Mouse (Mus musculus): ENCODE measurements around the gene Mknk2. TPM values are rescaled to one million over a fixed set of nuclear protein-coding genes. Genes with fewer than 3 reads are reported as not detected.

Mknk2 gene
- polyA plus RNA-seq, 1 experiment from 2014 or later = 124 TPM

DNA sequence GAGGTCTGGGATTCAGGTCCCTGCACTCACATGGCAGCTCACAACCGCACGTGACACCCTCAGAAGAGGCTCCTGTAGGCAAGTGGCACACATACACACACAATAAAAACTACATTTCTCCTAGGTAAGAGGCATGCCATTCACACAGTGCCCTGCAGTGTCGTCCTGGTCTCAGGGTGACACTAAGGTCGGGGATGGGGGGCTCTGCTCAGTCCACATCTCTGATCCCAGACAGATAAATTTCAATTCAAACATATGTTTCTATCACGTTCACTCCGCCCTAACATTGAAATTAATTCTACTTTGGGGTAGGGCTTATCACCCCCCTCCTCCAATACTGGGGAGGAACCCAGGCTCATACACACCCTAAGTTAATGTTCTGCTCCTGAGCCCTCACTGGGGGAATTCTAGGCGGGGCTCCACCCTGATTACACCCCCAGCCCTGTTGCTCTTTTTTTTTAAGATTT is 22.2 kb upstream of the Mknk2 start:
- H3K27me3 ChIP-seq = no peaks in the 10 kb centered on the region
- no peak for TF ChIP-seq CTCF (IDR thresholded peaks at IDR 0.05)
- ChIA-PET CTCF (interaction anchor here (1.0 to 1.1 kb wide), 2 partner anchors 9 to 90 kb away, joined by 3 read pairs; no protein-coding TSS in a partner anchor), POLR2A (interaction anchor here (0.7 kb wide), 1 partner anchor 655 kb away, joined by 3 read pairs; no protein-coding TSS in a partner anchor)
- no peak for DNase-seq (ENCODE audit: low read depth, low spot score)
- in situ Hi-C loops (cut with MboI; ENCODE audit: low pct_unique_long_range_greater_than_20kb) = no loop called here
- ATAC-seq = no peak

DNA sequence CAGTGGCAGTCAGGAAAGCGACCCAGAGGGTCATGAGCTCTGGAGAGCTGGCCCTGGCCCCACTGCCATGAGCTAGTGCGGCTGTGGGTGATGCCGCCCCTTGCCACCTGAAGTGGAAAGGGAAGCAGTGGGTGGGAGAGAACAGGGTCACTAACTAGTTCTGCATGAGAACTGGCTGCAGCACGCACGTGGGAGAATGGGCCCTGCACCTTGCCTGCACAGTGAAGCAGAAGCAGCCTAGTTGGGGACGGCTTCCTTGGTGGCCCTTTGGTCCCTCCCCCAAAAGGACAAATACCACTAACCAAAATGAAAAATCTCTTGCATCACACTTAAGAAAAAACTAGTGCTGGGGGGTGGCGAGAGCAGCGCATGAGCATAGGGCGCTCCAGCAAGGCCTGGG is 20.7 kb upstream of the Mknk2 start:
- H3K27me3 ChIP-seq = no peaks in the 10 kb centered on the region
- no peak for DNase-seq (ENCODE audit: low read depth, low spot score)
- CTCF ChIA-PET = interaction anchor here (1.6 kb wide), 1 partner anchor 14 kb away, joined by 7 read pairs; no protein-coding TSS in a partner anchor

DNA sequence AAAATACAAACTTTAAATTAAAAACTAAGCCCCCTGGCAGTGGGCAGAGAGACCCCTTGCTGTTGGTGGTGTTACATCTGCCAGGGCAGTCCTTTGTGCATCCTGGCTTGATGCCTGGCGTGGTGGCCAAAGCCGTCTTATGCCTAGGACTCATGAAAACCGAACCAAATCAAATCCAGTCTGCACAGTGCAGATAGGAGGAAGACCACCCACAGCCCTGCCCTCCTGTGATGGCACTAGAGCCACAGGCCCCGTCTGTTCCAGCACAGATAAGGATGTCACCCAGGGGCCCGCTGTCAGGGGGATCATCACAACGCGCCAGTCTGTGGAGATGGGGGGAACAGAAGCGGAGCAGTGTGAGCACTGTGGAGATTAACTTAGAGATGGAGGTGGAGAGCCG is 19.9 kb upstream of the Mknk2 start:
- ATAC-seq = no peak
- POLR2A ChIA-PET = no interaction called here
- in situ Hi-C loops (cut with MboI; ENCODE audit: low pct_unique_long_range_greater_than_20kb) = loop anchor here (25.0 kb wide), 1 partner anchor 261 kb away; the partner anchor contains the start of gene Tcf3
- CTCF ChIA-PET = no interaction called here
- no peaks in the 10 kb centered on the region for H3K27me3 ChIP-seq
- TF ChIP-seq CTCF (IDR thresholded peaks at IDR 0.05) = no peak
- DNase-seq (ENCODE audit: low read depth, low spot score) = no peak

More for the DNA sequence above, 20.7 kb upstream of the Mknk2 start:
- no peak for TF ChIP-seq CTCF (IDR thresholded peaks at IDR 0.05)
- POLR2A ChIA-PET = no interaction called here
- in situ Hi-C loops (cut with MboI; ENCODE audit: low pct_unique_long_range_greater_than_20kb) = loop anchor here (25.0 kb wide), 1 partner anchor 261 kb away; the partner anchor contains the start of gene Tcf3
- ATAC-seq = no peak

DNA sequence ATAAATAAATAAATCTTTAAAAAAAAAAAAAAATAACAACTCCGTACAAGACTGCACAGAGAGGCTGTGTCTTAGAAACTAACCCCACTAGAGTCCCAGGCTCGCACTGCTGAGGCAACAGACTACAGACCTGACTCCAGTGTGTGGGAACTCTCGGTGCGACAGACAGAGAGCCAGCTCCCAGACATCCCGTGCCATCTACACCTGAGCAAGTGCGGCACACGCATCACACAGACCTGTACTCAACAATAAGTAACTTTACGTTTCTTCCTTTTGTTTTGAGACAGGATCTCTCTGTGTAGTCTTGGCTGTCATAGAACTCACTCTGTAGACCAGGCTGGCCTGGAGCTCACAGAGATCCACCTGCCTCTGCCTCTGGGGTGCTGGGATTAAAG is 19.5 kb upstream of the Mknk2 start:
- DNase-seq (ENCODE audit: low read depth, low spot score) (no peak), ATAC-seq (no peak)
- CTCF ChIA-PET = no interaction called here
- POLR2A ChIA-PET = interaction anchor here (1.3 kb wide), 1 partner anchor 44 kb away, joined by 3 read pairs; no protein-coding TSS in a partner anchor
- H3K27me3 ChIP-seq = no peaks in the 10 kb centered on the region
- in situ Hi-C loops (cut with MboI; ENCODE audit: low pct_unique_long_range_greater_than_20kb) = loop anchor here (25.0 kb wide), 1 partner anchor 260 kb away; the partner anchor contains the start of gene Tcf3
- no peak for TF ChIP-seq CTCF (IDR thresholded peaks at IDR 0.05)

DNA sequence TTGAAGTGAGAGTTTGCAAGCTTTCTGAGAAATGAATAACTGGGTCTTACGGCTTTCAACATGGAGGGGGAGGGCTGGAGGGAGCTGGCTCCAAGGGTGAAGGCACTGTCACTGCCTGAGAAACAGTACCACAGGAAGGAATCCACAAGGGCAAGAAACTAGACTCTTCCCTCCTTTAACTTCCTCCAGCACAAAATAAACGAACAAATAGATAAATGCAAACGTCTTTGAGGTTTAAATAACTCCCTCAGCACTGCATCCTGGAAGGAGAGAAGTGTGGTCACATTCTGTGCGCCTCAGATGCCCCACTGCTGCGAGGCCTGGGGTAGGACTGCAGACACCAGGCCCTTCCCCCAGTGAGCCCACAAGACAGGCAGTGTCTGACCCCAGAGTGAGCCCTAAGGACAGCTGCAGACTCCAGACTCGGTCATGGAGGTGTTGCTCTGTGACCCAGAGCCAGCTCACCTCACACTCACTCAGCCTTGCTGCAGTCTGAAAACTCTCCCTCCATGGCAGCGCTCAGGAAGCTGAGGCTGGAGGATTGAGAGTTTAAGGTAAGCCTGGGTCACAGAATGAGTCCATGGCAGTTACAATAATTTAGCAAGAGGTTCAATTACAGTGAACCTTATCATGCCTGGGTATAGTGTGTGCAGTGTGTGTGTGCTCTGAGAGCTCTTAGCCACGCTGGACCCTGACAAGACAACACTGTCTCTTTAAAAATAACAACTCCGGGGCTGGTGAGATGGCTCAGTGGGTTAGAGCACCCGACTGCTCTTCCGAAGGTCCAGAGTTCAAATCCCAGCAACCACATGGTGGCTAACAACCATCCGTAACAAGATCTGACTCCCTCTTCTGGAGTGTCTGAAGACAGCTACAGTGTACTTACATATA is 18.8 kb upstream of the Mknk2 start:
- POLR2A ChIA-PET = interaction anchor here (1.3 kb wide), 1 partner anchor 43 kb away, joined by 3 read pairs; no protein-coding TSS in a partner anchor
- in situ Hi-C loops (cut with MboI; ENCODE audit: low pct_unique_long_range_greater_than_20kb) = loop anchor here (25.0 kb wide), 1 partner anchor 259 kb away; the partner anchor contains the start of gene Tcf3
- no peak for TF ChIP-seq CTCF (IDR thresholded peaks at IDR 0.05)
- no peak for ATAC-seq
- CTCF ChIA-PET = interaction anchor here (0.9 to 1.2 kb wide), 2 partner anchors 9 to 48 kb away, joined by 3 to 4 read pairs; no protein-coding TSS in a partner anchor
- H3K27me3 ChIP-seq = no peaks in the 10 kb centered on the region
- no peak for DNase-seq (ENCODE audit: low read depth, low spot score)

DNA sequence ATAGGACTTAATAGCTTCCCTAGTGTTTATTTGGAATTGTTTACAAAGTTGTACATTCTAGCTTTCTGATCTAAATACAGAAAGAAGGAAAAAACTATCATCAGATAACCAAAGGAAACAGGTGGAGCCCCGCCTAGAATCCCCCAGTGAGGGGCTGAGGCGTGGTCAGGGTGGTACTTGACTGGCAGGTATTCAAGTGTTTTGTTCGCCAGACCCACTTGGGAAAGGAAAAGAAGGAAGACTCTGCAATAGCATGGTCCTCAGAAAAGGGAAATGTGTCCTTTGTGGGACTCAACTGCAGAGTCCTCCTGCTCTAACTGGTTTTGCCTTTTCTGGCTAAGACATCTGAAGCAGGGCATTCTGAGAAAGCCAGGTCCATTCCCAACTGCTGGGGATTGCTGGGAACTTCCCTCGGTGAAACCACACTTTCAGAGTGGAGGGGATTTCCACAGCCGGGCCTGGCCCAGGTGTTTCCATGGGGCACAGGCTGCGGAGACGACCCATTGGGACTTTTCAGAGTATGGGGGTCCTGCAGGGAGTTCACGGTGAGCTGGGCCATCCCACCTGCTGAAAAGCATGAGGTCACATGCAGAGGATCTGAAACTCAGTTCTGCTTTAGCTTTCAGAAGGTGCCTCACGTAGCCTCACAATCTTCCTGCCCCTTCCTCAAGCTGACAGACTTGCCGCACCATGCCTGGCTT is 18.0 kb upstream of the Mknk2 start:
- CTCF ChIA-PET = interaction anchor here (0.9 to 1.2 kb wide), 2 partner anchors 8 to 47 kb away, joined by 3 to 4 read pairs; no protein-coding TSS in a partner anchor
- POLR2A ChIA-PET = interaction anchor here (1.3 kb wide), 1 partner anchor 42 kb away, joined by 3 read pairs; no protein-coding TSS in a partner anchor
- in situ Hi-C loops (cut with MboI; ENCODE audit: low pct_unique_long_range_greater_than_20kb) = loop anchor here (25.0 kb wide), 1 partner anchor 259 kb away; the partner anchor contains the start of gene Tcf3
- H3K27me3 ChIP-seq = no peaks in the 10 kb centered on the region
- no peak for TF ChIP-seq CTCF (IDR thresholded peaks at IDR 0.05)
- no peak for DNase-seq (ENCODE audit: low read depth, low spot score)
- ATAC-seq = no peak

DNA sequence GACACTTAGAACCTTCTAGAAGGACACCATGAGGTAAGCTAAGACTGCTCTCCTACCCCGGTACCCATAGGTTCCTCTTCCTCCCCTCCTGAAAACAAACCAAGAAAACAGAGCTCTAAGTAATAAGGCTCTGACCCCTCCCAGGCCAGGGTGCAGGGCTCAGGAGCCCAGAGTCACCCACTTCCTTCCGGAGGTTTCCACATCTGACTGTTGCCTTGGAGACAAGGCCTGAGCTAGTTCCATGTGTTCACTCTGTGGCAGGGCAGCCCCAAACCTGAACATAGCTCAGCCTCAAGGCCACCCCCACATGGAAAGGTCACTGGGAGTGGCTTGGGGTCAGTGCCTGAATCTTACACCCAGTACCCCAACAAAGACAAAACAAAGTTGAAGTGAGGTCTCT is 17.3 kb upstream of the Mknk2 start:
- DNase-seq (ENCODE audit: low read depth, low spot score) = no peak

DNA sequence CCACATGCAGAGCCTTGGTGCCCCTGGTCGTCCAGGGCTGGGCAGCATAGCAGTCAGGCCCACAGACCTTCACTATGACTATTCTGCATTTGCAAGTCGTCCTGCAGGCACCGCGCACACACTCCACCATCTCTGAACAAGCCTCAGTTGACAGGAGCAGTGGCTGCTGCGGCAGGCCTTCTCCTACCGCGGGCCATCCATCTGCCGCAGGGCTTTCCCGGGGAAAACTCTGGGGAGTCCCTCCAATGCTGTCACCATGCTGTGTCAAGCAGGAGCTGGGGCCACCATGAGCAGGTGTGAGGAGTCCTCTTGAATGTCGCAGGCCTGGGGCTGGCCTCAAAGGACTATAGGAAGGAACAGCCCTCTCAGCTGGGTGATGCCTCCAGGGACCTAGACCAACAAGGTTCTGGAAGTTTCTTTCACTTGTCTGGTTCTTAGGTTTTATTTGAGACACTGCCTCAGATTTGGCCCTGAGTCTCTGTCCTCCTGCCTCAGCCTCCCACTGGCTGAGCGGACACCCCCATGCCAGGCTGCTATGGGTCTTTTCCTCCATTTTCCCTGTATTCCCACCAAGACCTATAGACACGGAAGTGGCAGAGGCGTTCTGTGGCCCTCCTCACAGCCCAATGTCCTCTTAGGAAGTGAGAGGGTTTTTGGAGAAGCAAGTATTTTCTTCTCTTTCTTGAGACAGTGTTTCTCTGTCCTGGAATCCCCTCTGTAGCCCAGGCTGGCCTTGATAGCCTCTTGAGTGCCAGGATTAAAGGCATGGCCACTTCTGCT is 16.4 kb upstream of the Mknk2 start:
- ChIA-PET POLR2A (no interaction called here), CTCF (no interaction called here)
- in situ Hi-C loops (cut with MboI; ENCODE audit: low pct_unique_long_range_greater_than_20kb) = loop anchor here (25.0 kb wide), 1 partner anchor 257 kb away; the partner anchor contains the start of gene Tcf3

More for the DNA sequence above, 17.3 kb upstream of the Mknk2 start:
- ChIA-PET POLR2A (no interaction called here), CTCF (interaction anchor here (1.2 kb wide), 1 partner anchor 47 kb away, joined by 3 read pairs; no protein-coding TSS in a partner anchor)
- ATAC-seq = no peak
- H3K27me3 ChIP-seq = no peaks in the 10 kb centered on the region
- no peak for TF ChIP-seq CTCF (IDR thresholded peaks at IDR 0.05)
- in situ Hi-C loops (cut with MboI; ENCODE audit: low pct_unique_long_range_greater_than_20kb) = loop anchor here (25.0 kb wide), 1 partner anchor 258 kb away; the partner anchor contains the start of gene Tcf3

DNA sequence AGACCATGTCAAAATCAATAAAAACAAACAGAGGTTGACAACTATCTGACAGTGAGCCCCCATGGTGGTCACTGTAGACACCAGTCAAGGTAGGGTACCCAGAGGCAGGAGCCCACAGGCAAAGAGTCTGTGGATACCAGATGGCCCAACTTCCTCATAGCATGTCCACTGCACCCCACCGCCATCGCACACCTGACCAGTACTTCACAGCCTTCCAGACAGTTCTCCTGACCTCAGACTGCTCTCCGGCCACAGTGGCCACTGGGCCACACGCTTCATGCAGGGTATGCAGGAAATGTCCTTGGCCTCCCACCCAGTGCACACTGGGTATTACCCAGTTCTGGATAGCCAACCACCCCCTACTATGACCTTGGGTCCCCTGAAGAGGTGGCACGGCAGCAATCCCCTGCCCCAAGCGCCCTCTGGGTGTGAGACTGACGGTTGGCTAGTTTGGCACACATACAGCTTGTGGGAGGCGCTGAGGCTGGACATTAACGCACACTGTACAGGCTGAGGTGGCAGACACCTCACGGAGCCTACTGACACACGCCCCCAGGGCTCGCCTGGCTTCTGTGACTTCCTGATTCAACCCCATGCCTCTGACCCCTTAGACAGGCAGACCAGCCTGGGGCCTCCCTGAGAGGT is 15.6 kb upstream of the Mknk2 start:
- DNase-seq (ENCODE audit: low read depth, low spot score) (no peak), ATAC-seq (no peak)
- in situ Hi-C loops (cut with MboI; ENCODE audit: low pct_unique_long_range_greater_than_20kb) = loop anchor here (25.0 kb wide), 1 partner anchor 256 kb away; the partner anchor contains the start of gene Tcf3
- no peak for TF ChIP-seq CTCF (IDR thresholded peaks at IDR 0.05)
- no peaks in the 10 kb centered on the region for H3K27me3 ChIP-seq
- POLR2A ChIA-PET = no interaction called here
- CTCF ChIA-PET = no interaction called here

More for the DNA sequence above, 16.4 kb upstream of the Mknk2 start:
- TF ChIP-seq CTCF (IDR thresholded peaks at IDR 0.05) = no peak
- ATAC-seq (no peak), DNase-seq (ENCODE audit: low read depth, low spot score) (no peak)
- no peaks in the 10 kb centered on the region for H3K27me3 ChIP-seq
